Mouse (Mus musculus) layer of hippocampus, postnatal 14 days (tissue): ENCODE measurements at regions not wholly inside any gene's neighbourhood (a gene's known extent, or its start where the extent isn't known, plus 50 kb on each side); places are given as distances from the start of the nearest gene placed in this dataset.
"Not testable (repeated sequence)": the region's sequence is repeated elsewhere in the genome, so short reads cannot be mapped to it uniquely, and the experiment has no call there.

ENCODE experiments used
- DNase-seq, 2 experiments: peaks; one replicate each; pipeline ENCODE4 v3.0.0; 2021 to 2022; ENCODE audit warnings: low spot score in 2 of 2, mixed read lengths in 1 of 2

GRCm38 (mm10) chr17:13581995-13582588 lies 178.2 kb upstream of the Afdn start:
- no peak for DNase-seq

DNA sequence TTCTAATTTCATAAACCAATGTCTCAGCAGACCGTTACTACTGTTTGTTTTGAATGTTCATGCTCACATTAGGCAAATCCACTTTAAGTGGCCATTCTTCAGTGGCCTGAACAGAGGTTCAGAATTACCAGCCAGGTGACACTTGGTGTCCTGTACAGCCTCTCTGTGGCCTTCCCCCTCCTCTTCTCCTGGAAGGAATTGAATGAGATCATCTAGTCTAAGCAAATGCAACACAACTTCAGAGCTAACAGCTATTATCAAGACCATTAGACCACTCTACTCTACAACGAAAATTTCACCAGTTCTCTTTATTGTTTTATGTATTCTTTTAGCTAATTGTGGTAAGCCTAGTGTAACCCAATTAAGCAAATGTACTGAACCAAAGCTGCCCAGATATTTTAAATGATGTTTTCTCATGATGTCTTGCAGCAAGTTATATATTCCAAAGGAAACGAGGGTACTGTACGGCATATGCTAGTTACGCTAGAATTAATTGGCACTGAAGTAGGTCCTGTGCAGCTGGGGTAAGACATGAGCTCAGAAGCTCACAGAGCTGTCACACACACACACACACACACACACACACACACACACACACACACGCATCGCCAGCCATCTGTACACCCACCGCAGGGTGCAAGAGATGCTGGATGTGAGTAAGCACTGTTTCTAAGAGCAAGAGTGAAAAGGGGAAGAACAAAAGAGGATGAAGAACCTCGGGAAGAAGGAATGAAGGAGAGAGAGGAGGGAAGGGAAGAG lies 176.7 kb upstream of the Afdn start:
- DNase-seq: no peak

- DNase-seq: no peak
These were observed 175.9 kb upstream of the Afdn start for GRCm38 (mm10) chr17:13584394-13584793.

- DNase-seq: not testable (repeated sequence)
These were observed 170.0 kb upstream of the Afdn start for GRCm38 (mm10) chr17:13590240-13590837.
